Mouse (Mus musculus) adrenal gland, adult 18-20 months (tissue): ENCODE measurements at regions not wholly inside any gene's neighbourhood (a gene's known extent, or its start where the extent isn't known, plus 50 kb on each side); places are given as distances from the start of the nearest gene placed in this dataset.

ENCODE experiments used
- microRNA-seq, 2 experiments: library from miRNA; unstranded; fragments of <30 nt; microRNA quantifications; one replicate each; pipeline ENCODE4 v1.2.0; 2021; ENCODE audit warnings: borderline number of aligned reads in 2 of 2

Small RNA genes lying in the stretch of these regions (microRNA-seq; reads per million reads assigned to microRNA genes)
- gene Gm26190: 0 reads per million in 2 experiments
